Mouse (Mus musculus): ENCODE results near the gene Tmem216. TPM values are rescaled to one million over a fixed set of nuclear protein-coding genes. Genes with fewer than 3 reads are reported as not detected.

The Tmem216 gene
- polyA plus RNA-seq, 1 experiment = 13.8 TPM

GRCm38 (mm10) chr19:10502571-10502970, 53.5 kb downstream of the Tmem216 start:
- WGBS = 13% methylated on average over 4 of the region's 4 CpGs
- DNase-seq (ENCODE audit: low read depth, low spot score) = no peak

DNA sequence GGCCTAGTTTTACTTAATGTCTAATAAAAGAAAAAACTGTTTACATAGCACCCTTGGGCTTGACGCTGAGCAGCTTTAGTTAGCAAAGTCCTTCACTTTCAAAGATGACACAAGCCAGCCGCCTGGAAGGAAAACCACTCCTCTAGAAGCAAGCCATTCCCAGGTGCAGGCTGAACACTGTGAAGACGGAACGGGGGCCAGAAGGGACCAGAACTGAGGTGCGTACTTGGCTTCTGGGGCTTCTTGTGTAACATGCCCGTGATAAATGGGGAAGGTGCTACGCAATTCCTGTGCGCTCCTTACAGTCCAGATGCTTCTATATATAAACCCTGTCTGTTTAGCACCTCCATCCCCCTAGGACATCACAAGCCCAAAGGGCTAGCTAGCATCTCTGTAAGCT, 55.5 kb downstream of the Tmem216 start:
- 83% methylated on average over 8 of the region's 8 CpGs for WGBS
- no peak for DNase-seq (ENCODE audit: low read depth, low spot score)

DNA sequence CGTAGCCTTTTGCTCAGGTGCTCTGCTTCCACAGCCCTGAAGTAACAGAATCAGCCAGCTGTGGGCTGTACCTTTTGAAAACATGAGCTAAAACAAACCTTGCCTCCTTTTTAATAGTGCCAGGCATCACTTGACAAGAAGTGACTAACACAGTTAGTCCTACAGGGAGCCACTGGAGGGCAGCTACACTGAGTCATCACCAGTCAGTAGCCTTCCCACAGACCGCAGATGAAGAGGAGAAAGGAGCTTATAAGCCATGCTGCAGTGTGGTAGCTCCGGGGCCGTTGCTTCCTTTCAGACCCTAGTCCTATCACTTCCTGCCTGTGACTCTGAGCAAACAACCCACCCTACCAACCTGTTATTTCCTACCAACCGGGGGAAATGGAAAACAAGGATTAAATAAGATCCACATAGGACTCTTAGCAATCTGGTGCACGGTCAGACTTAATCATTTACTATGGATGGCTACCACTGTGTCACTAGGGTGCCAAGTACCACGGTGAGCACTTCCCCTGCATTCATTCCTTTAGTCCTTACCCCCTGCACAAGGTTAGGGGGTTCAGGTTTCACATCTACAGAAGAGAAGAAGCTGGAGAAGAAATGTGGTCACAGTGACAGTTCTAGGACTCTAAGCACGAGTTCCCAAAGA, 58.4 kb downstream of the Tmem216 start:
- 39% methylated on average over 8 of the region's 8 CpGs for WGBS
- DNase-seq (ENCODE audit: low read depth, low spot score) = no peak

DNA sequence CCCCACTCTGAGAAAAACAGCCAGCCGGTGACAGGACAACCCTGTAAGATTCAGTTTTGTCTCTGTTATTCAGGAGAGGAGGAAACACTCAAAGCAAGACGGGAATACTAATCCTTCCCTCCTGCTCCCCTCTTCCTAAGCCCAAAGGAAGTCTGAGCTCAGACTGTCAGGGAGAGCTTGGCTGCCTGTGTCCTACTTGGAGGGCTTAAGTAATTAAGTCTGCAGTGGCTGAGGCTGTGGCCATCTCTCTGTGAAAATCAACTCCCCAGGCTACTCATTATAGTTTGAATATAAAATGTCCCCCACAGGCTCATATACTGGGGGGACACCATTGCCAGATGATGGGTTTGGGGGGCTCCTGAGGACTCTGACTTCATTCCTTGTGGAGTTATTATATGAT, 59.1 kb downstream of the Tmem216 start:
- no peak for DNase-seq (ENCODE audit: low read depth, low spot score)
- 81% methylated on average over 2 of the region's 2 CpGs for WGBS

DNA sequence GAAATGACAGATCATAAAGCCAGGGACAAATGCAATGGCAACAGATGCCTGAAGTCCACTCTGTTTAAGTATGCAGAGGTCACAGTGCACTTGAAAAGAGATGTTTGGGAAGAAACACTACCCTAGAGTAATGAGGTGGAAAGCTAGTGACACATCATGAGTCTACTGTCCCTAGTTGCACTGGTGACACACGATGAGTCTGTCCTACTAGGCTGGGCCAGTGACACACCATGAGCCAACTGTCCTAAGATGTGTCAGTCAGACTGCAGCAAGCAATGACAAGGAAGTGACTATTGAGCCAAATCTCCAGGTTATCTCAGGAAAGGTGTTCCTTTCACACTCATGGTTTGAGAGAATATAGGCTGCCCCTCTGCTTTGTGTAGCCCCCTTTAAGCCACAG, 60.4 kb downstream of the Tmem216 start:
- 88% methylated on average over 1 of the region's 1 CpGs for WGBS

DNA sequence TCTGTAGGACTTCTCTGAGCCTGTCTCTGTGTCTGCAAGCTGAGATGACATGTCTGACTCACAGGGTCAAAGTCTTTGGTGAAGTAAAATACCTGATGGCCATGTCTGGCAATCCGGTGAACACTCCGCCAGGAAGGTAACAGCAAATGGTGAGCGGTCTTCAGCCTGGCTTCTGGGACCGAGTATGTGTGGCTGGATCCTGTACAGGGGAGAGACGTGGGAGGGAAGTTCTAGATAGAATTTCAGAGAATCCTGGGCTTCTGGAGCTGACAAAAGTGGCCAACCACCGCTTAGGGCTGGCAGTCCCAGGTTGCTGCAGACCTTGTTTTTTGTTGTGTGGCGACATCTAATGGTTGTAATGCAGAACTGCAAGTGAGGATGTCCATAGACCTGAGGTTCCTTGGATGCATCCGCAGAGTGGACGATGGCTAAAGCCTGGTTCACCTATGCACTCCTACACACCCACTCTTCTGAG, 69.7 kb downstream of the Tmem216 start:
- DNase-seq (ENCODE audit: low read depth, low spot score) = peak; percentile 50
- WGBS = 11% methylated on average over 9 of the region's 9 CpGs

More for the DNA sequence above, 60.4 kb downstream of the Tmem216 start:
- DNase-seq (ENCODE audit: low read depth, low spot score) = no peak

Other genes starting within 250 kb of the Tmem216 start
- gene Syt7, start 167.1 kb downstream of the Tmem216 start, polyA plus RNA-seq (2012; rRNA removed) = 6.8 and 7.4 TPM in 2 replicates
- 3.0 and 3.1 TPM in 2 replicates for gene Lrrc10b, start 98.8 kb downstream of the Tmem216 start, polyA plus RNA-seq (2012; rRNA removed)
- gene Ppp1r32, start 73.3 kb downstream of the Tmem216 start, polyA plus RNA-seq (2012; rRNA removed) = 0.48 and 0.93 TPM in 2 replicates
- gene Cpsf7, start 31.0 kb downstream of the Tmem216 start, polyA plus RNA-seq (2012; rRNA removed) = 22.9 and 34.4 TPM in 2 replicates
- 29.4 and 33.3 TPM in 2 replicates for gene Sdhaf2, start 30.1 kb downstream of the Tmem216 start, polyA plus RNA-seq (2012; rRNA removed)
- 40.4 and 43.2 TPM in 2 replicates for gene Cyb561a3, start 20.9 kb upstream of the Tmem216 start, polyA plus RNA-seq (2012; rRNA removed)
- gene Tmem138, start 21.1 kb upstream of the Tmem216 start, polyA plus RNA-seq (2012; rRNA removed) = 8.0 and 8.8 TPM in 2 replicates
- 93.2 and 120 TPM in 2 replicates for gene Ddb1, start 49.1 kb upstream of the Tmem216 start, polyA plus RNA-seq (2012; rRNA removed)
- gene Tkfc, start 49.4 kb upstream of the Tmem216 start, polyA plus RNA-seq (2012; rRNA removed) = 115 and 227 TPM in 2 replicates
- 1.3 and 6.0 TPM in 2 replicates for gene Vwce, start 78.0 kb upstream of the Tmem216 start, polyA plus RNA-seq (2012; rRNA removed)
- 0.09 TPM in 1 of 2 replicates, not detected in the other for gene Pga5, start 121.8 kb upstream of the Tmem216 start, polyA plus RNA-seq (2012; rRNA removed)
- 24.7 and 26.6 TPM in 2 replicates for gene Vps37c, start 132.5 kb upstream of the Tmem216 start, polyA plus RNA-seq (2012; rRNA removed)
- 4.1 and 4.8 TPM in 2 replicates for gene Cd5, start 182.8 kb upstream of the Tmem216 start, polyA plus RNA-seq (2012; rRNA removed)